Mouse (Mus musculus): Measurements from ENCODE around the gene Zdhhc6.

The Zdhhc6 gene

GRCm38 (mm10) chr19:55311874-55312273 lies 4.0 kb downstream of the Zdhhc6 start:
- DNase-seq (ENCODE audit: extremely low read depth, insufficient read length, low spot score), result no peak

- no peak for DNase-seq (ENCODE audit: extremely low read depth, insufficient read length, low spot score)
Measured at GRCm38 (mm10) chr19:55305024-55305423, 10.8 kb downstream of the Zdhhc6 start.

- DNase-seq (ENCODE audit: extremely low read depth, insufficient read length, low spot score), result no peak
Measured at GRCm38 (mm10) chr19:55300525-55300924, 15.3 kb downstream of the Zdhhc6 start.

- DNase-seq (ENCODE audit: extremely low read depth, insufficient read length, low spot score), result no peak
Measured at GRCm38 (mm10) chr19:55299378-55299777, 16.5 kb downstream of the Zdhhc6 start.

- peak; percentile 35 for DNase-seq (ENCODE audit: extremely low read depth, insufficient read length, low spot score)
Measured at GRCm38 (mm10) chr19:55297961-55298360, 17.9 kb downstream of the Zdhhc6 start.

GRCm38 (mm10) chr19:55297489-55297888 lies 18.3 kb downstream of the Zdhhc6 start:
- no peak for DNase-seq (ENCODE audit: extremely low read depth, insufficient read length, low spot score)

- no peak for DNase-seq (ENCODE audit: extremely low read depth, insufficient read length, low spot score)
Measured at GRCm38 (mm10) chr19:55296301-55296700, 19.5 kb downstream of the Zdhhc6 start.

GRCm38 (mm10) chr19:55295556-55295955 lies 20.3 kb downstream of the Zdhhc6 start:
- no peak for DNase-seq (ENCODE audit: extremely low read depth, insufficient read length, low spot score)

- no peak for DNase-seq (ENCODE audit: extremely low read depth, insufficient read length, low spot score)
Measured at GRCm38 (mm10) chr19:55295075-55295474, 20.8 kb downstream of the Zdhhc6 start.

- no peak for DNase-seq (ENCODE audit: extremely low read depth, insufficient read length, low spot score)
Measured at GRCm38 (mm10) chr19:55293175-55293574, 22.7 kb downstream of the Zdhhc6 start.

- DNase-seq (ENCODE audit: extremely low read depth, insufficient read length, low spot score), result no peak
Measured at GRCm38 (mm10) chr19:55292210-55292850, 23.5 kb downstream of the Zdhhc6 start.

- no peak for DNase-seq (ENCODE audit: extremely low read depth, insufficient read length, low spot score)
Measured at GRCm38 (mm10) chr19:55290621-55291270, 25.1 kb downstream of the Zdhhc6 start.

GRCm38 (mm10) chr19:55288974-55289373 lies 26.9 kb downstream of the Zdhhc6 start:
- no peak for DNase-seq (ENCODE audit: extremely low read depth, insufficient read length, low spot score)

GRCm38 (mm10) chr19:55286034-55286433 lies 29.8 kb downstream of the Zdhhc6 start:
- no peak for DNase-seq (ENCODE audit: extremely low read depth, insufficient read length, low spot score)

- no peak for DNase-seq (ENCODE audit: extremely low read depth, insufficient read length, low spot score)
Measured at GRCm38 (mm10) chr19:55284093-55284492, 31.7 kb downstream of the Zdhhc6 start.

GRCm38 (mm10) chr19:55276770-55277169 lies 39.1 kb downstream of the Zdhhc6 start:
- no peak for DNase-seq (ENCODE audit: extremely low read depth, insufficient read length, low spot score)

- no peak for DNase-seq (ENCODE audit: extremely low read depth, insufficient read length, low spot score)
Measured at GRCm38 (mm10) chr19:55276100-55276499, 39.7 kb downstream of the Zdhhc6 start.

- DNase-seq (ENCODE audit: extremely low read depth, insufficient read length, low spot score), result no peak
Measured at GRCm38 (mm10) chr19:55273340-55273739, 42.5 kb downstream of the Zdhhc6 start.

- no peak for DNase-seq (ENCODE audit: extremely low read depth, insufficient read length, low spot score)
Measured at GRCm38 (mm10) chr19:55271448-55271847, 44.4 kb downstream of the Zdhhc6 start.

GRCm38 (mm10) chr19:55269051-55269450 lies 46.8 kb downstream of the Zdhhc6 start:
- no peak for DNase-seq (ENCODE audit: extremely low read depth, insufficient read length, low spot score)

GRCm38 (mm10) chr19:55268150-55268549 lies 47.7 kb downstream of the Zdhhc6 start:
- no peak for DNase-seq (ENCODE audit: extremely low read depth, insufficient read length, low spot score)

GRCm38 (mm10) chr19:55266786-55267185 lies 49.0 kb downstream of the Zdhhc6 start:
- no peak for DNase-seq (ENCODE audit: extremely low read depth, insufficient read length, low spot score)

Measured in 3134 (cell line).